Mouse (Mus musculus) cerebellum, adult 2 months (tissue): Measurements from ENCODE around the gene Dab2.

Experiments
- CTCF ChIP-seq: fragments of 200-500 bp; IDR thresholded peaks from 2 replicates; pipeline ENCODE4 v1.5.1; 2011; ENCODE audit warnings: low read depth, mild to moderate bottlenecking, control low read depth, low read length, moderate library complexity, borderline replicate concordance; ENCODE audit not compliant: insufficient read depth
- POLR2A ChIP-seq: fragments of 200-500 bp; IDR thresholded peaks from 2 replicates; pipeline ENCODE4 v1.6.1; 2011; ENCODE audit warnings: low read length, control low read depth, borderline replicate concordance; ENCODE audit not compliant: insufficient read depth

DNA sequence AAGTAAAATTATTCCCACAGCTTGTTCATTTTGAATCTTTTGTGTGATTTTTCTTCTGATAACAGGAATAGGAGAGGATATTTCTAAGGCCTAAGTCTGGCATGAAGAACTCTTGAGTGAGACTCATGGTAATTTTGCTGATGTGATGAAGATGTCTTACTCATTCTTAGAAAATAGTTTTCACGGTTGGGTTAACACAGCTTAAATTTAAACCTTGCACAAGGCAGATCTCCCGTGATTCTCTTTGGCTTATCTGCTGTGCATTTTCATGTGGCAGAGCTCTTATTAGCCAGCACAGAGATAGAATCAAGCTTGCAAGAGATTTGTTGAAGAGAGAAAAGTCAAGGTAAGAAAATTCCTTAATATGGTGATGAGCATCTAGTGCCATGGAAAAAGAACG, at the start of gene Dab2:
- TF ChIP-seq POLR2A (no peak), CTCF (no peak)
